Mouse (Mus musculus): ENCODE results near the gene B4galt2. TPM values are rescaled to one million over a fixed set of nuclear protein-coding genes. Genes with fewer than 3 reads are reported as not detected.

Gene B4galt2
- total RNA-seq, 2 experiments from 2014 or later: 136 to 144 TPM

DNA sequence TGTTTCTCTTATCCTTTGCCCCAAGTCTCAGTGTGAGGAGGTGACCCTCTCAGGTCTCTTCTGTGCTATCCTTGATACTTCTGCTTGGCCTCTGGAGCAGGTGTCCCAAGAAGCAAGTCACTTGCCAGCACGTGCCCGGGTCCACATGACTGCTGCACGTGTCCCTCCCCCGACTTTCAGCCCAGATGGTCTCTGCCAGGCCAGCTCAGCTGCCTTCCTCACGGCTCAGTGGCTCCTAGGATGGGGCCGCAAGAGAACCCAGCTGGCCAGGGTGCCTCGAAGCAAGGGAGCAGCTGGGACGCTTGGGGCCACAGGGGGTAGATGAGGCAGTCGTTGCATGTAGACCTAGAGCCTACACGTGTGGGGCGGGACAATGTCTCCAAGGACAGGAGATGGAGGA lies 38.0 kb downstream of the B4galt2 start:
- intact Hi-C loops (cut with DNase I): no loop called here
- no peak for DNase-seq (ENCODE audit: low spot score in 2 of 2)

DNA sequence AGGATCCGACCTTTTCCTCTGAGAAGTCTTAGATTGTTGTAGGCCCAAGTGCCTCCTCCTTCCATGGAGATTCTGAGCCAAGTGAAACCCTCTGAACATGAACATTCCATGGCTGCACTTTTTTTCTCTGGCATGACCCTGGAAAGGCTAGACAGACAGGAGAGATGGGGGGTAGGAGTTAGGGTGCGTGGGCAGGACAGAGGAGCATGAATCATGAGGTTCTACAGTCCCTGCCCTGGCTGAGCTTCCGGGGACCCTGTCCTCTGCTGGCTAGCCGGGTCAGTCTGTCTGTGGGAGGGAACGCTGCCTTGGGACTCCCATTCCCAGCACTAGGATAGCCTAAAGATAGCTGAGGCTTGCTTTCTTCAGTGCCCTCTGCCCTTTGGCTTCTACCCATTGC lies 38.8 kb downstream of the B4galt2 start:
- DNase-seq (ENCODE audit: low spot score in 2 of 2): no peak
- intact Hi-C loops (cut with DNase I): no loop called here

DNA sequence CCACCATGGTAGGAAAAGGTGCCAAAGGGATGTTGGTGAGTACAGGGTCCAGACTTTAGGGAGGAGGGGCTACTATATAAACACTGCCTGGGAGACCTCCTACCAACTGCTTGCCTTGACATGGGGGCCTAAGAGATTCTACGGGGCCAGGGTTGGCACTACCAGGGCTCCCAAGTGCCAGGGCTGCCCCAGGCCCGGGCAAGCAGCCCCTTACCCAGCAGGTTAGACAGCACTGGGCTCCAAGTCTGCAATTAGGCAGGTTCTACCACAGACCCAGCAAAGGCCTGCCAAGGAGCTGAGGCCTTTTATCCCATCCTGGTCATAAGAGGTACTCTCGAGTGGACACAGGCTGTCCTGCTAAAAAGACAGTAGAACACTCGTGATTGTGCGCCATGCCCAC lies 40.2 kb downstream of the B4galt2 start:
- DNase-seq (ENCODE audit: low spot score in 2 of 2): no peak
- intact Hi-C loops (cut with DNase I): no loop called here

DNA sequence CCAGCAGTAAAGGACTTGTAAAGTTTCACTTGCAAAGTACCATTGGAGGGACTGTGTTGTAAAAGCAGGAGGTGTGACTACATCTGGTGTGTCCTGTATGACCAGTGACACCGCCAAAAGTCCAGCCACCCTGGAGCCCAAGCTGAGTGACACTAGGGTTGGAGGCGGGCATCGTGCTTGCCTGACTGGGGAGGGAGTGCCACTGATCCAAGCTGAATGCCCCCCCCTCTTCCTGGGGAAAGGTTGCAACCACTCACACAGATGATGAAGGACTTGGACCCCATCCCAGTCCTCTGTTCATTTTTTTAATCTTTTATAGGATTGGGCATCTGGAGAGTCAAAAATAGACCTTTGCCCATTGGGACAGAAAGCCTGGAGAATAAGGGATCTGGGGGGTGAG lies 41.7 kb downstream of the B4galt2 start:
- DNase-seq (ENCODE audit: low spot score in 2 of 2): no peak
- intact Hi-C loops (cut with DNase I): no loop called here

DNA sequence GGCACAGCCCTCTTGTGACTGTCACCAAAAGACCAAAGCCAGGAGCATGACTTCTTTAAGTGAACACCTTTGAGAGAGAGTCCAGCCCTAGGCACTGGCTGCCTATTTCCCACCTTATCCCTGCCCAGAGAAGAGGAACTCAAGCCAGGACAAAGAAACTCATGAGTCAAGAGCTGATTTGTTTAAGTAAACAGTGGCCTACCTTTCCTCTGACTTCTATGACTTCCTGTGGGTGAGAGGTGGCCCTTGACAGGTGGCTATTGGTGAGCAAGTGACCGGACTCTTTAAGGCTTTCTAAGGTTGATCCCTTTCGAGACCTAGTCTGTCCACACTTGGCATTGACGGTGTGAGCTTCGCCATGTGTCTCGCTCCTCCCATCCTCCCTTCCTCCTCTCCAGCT lies 42.5 kb downstream of the B4galt2 start:
- no peak for DNase-seq (ENCODE audit: low spot score in 2 of 2)
- intact Hi-C loops (cut with DNase I): no loop called here

DNA sequence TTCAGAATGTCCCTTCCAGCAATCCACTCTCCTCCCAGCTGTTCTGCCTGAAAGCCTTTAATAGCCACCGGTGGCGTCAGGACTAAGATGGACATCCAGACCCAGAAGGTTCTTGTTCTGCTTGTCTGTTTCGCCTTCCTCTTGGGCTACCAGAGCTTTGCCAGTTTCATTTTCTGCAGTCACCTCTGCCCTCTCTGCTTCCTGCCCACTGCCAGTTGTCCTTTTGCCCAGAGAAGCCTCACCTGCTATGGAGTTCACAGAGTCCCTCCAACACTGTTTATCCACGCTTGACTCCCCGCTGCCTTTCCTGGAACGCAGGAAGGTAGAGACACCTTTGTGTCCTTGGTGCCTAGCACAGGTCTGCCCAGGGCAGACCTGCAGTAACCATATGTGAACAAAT lies 43.9 kb downstream of the B4galt2 start:
- intact Hi-C loops (cut with DNase I): loop anchor here (10.0 kb wide), 1 partner anchor 245 kb away; no protein-coding TSS in a partner anchor
- DNase-seq (ENCODE audit: low spot score in 2 of 2): no peak

DNA sequence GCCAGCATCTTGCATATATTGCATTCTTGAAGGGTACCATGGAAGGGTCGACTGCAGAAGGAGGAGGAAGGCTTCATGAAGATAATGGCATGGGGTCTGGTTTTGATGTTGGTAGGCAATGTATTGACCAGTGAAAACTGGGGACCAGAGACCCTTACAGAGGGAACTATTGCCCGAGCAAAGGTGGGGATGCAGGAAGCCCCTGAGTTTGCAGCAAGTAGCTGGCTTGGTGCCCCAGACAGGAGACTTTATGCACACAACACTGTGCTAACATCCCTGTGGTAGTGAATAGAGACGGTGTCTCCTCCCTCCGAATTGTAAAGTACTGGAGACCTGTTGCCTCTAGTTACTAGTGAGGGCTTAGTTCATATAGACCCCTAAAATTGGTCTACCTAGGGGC lies 46.0 kb downstream of the B4galt2 start:
- DNase-seq (ENCODE audit: low spot score in 2 of 2): no peak
- intact Hi-C loops (cut with DNase I): loop anchor here (2.0 to 10.0 kb wide), 2 partner anchors 22 to 248 kb away; no protein-coding TSS in a partner anchor

DNA sequence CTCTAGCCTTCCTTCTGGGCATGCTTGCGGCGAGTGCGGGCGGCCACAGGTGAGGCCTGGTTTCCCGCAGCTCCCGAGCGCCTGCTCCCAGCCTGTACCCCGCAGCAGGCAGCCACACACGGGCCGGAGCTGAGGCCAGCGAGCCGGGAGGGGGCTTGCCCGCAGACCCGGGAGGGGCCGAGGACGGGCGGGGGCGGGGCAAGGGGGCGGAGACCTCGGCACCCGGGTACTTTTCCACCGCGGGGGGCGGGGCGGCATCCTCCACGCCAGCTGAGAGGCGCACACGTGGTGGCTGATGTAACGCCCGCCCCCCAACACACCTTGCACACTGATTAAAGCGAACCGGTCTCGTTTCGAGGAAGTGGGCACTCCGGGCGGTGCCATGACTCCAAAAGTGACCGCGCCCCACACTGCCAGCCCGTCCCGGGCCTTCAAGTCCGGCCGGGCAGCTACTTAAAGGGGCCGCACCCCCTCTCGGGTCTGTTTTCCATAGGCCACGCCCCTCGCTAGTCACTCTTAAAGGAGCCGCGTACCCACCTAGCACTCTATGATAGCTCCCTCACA lies 47.0 kb downstream of the B4galt2 start:
- DNase-seq (ENCODE audit: low spot score in 2 of 2): peak; percentile 85 to 87
- intact Hi-C loops (cut with DNase I): loop anchor here (2.0 to 10.0 kb wide), 2 partner anchors 23 to 249 kb away; no protein-coding TSS in a partner anchor

DNA sequence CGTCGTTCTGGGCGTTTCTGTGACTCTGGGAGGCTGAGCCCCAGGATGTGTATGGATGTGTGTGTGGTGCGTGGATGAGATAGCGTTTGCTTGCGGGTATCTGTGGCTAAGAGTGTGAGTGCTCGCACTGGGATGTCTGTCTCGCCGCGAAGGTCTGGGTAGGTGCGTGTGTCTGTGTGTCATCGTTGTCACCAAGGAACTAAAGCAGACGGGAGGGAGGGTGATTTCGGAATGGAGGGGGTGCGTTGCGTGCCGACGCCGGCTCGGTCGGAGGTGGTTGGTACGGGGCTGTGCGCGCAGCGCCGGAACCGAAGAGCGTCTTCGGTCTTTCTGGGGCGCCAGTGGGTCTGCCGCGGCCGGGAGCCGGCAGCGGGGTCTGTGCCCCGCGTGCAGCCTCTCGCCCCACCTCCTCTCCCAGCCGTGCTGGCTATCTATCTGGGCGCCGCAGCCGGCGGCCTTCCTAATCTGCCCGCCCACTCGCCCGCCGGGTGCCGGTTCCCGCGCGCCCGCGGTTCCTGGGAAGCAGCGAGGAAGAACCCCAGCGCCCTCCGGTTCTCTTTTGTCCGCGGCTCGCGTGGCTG lies 47.7 kb downstream of the B4galt2 start:
- intact Hi-C loops (cut with DNase I): loop anchor here (2.0 to 10.0 kb wide), 2 partner anchors 23 to 249 kb away; no protein-coding TSS in a partner anchor

DNA sequence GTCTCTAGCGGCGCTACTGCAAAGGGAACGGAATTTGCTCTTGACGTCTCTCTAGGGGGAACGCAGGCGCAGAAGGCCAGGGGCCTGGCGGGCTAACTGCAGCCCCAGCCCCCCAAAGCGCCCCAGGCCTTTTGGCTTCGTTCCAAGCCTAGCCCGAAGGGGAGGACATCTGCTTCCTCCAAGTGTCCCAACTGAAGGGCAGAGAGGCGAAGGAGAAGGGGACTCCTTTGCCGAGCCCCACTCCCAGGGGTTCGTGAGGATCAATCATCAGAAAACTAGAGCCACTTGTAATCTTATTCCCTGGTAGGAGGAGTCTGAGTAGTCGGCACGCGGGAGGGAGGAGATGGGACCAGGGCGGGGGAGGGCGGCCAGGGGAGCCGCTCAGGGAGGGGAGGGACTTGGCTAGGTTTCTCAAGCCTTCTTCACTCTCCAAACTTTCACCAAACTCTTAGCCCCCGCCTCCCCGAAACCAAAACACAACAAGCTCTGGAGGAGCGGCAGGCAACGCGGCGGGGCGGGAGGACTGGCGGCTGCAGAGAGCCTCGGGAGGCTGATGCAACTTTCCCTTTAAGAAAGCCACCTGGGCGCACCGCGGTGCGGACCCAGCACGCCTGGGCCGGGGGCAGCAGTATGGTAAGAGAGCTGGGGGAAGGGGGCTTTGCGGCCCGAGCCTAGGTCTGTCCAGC lies 48.3 kb downstream of the B4galt2 start:
- intact Hi-C loops (cut with DNase I): loop anchor here (10.0 kb wide), 1 partner anchor 250 kb away; no protein-coding TSS in a partner anchor
- peak; percentile 50 to 52 for DNase-seq (ENCODE audit: low spot score in 2 of 2)

More for the DNA sequence above, 47.7 kb downstream of the B4galt2 start:
- DNase-seq (ENCODE audit: low spot score in 2 of 2): peak; percentile 66 to 75

DNA sequence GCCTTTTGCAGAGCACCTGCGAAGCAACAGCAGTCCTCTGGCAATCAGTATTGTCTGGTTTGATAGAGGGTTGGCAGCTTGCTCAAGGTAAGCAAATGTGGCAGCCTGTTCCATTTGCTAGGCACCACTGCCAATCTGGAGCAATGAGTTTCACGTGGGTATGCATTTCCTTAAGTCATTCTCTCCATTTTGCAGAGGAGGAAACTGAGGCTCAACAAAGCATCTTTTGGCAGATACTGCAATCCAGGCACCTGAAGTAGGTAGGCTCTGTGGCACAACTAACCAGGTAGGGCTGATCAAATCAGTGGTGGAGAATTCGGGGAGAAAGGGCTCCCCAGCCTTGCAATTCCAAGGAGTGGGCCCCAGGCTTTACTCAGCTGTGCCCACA lies 48.8 kb downstream of the B4galt2 start, which contains the start of gene Slc6a9:
Gene Slc6a9 (plus strand): TSS at position 50 of the 388 bp plus-strand sequence.
- no peak for DNase-seq (ENCODE audit: low spot score in 2 of 2)
- intact Hi-C loops (cut with DNase I): loop anchor here (10.0 kb wide), 1 partner anchor 250 kb away; no protein-coding TSS in a partner anchor

DNA sequence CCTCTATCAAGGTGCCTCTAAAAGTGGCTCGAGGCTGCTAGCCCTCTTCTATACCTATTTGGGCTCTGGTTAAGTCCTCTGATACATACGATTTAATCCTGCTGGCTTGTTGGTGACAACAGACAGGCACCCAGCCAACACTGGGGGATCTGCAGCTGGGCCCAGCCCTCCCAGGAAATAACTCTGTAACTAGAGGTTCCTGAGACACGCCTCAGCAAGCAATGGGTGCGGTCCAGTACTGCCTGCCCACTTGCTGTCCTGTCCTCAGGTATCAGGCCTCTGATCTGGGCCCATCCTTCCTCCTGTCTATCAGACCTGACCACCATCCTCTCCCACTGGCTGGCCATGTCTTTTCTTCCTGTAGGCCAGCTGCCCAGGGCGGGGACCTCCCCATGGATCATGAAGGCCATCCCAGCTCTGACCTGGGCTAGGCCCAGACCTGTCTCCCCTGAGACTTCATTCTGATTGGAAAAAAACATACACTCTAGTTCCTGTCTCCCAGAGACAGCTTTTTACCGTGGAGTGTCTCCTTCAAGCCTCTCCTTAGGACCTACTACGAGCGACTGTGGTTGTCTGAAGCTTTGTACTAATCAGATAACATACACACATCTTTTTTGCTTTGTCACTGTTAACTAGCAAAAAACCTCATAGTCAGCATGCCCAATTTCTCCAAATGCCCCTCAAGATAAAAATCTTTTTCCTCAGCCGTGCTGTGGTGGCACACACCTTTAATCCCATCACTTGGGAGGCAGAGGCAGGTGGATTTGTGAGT lies 51.2 kb downstream of the B4galt2 start:
- intact Hi-C loops (cut with DNase I): loop anchor here (10.0 kb wide), 1 partner anchor 253 kb away; no protein-coding TSS in a partner anchor

DNA sequence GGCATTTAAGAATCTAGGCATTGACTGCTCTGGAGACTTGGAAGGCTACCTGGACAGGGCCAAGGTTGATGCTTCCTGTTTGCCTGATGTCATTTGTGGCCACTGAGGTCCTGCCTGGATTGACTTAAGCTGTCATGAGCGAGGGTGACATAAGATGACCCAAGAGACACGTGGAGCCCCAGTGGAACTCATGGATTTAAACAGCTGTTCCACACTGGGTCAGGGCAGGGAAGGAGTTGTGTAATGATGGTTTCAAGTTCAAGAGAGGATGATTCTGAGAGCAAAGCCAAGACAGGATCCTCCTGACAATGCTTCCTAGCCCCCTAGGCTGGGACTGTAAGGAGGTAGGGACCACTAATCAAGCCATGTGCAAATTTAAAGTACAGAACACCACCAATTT lies 51.8 kb downstream of the B4galt2 start:
- no peak for DNase-seq (ENCODE audit: low spot score in 2 of 2)
- intact Hi-C loops (cut with DNase I): loop anchor here (10.0 kb wide), 1 partner anchor 253 kb away; no protein-coding TSS in a partner anchor

More for the DNA sequence above, 51.2 kb downstream of the B4galt2 start:
- no peak for DNase-seq (ENCODE audit: low spot score in 2 of 2)

DNA sequence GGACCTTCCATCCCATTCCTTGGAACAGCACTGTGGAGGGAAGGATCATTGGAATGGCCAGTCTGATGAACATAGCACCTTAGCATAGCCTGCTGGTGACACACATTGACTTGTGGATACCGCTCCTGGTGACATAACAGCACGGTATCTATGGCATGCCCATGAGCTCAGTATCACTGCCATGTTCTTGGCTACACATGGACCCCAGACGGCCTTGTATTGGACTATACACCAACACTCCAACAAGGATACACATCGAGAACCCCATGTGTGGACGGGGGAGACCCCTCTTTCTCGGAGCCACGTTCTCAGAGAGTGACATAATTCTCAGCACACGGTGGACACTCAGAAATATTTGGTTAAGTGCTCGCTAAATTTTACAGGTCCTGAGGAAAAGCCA lies 52.5 kb downstream of the B4galt2 start:
- DNase-seq (ENCODE audit: low spot score in 2 of 2): no peak
- intact Hi-C loops (cut with DNase I): loop anchor here (10.0 kb wide), 1 partner anchor 254 kb away; no protein-coding TSS in a partner anchor

DNA sequence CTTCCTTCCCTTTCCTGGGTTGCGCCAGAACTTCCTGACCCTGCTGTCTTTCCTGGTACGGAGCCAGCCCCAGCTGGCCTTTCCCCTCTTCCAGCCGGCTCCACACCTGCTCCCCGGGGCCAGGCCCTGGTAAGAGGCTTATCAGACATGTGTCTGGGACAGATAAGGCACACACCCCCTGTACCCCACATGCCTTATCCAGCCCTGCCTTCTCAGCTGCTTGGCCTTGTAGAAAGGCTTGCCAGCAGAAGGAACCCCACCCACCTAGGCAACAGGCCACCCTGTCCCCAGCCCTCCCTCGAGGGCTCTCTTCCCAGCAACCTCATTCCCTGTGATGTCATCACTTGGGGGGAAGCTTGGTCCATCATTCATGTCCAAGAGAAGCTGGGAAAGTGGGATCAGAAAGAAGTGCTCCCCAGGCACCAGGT lies 53.1 kb downstream of the B4galt2 start:
- no peak for DNase-seq (ENCODE audit: low spot score in 2 of 2)
- intact Hi-C loops (cut with DNase I): loop anchor here (10.0 kb wide), 1 partner anchor 255 kb away; no protein-coding TSS in a partner anchor

DNA sequence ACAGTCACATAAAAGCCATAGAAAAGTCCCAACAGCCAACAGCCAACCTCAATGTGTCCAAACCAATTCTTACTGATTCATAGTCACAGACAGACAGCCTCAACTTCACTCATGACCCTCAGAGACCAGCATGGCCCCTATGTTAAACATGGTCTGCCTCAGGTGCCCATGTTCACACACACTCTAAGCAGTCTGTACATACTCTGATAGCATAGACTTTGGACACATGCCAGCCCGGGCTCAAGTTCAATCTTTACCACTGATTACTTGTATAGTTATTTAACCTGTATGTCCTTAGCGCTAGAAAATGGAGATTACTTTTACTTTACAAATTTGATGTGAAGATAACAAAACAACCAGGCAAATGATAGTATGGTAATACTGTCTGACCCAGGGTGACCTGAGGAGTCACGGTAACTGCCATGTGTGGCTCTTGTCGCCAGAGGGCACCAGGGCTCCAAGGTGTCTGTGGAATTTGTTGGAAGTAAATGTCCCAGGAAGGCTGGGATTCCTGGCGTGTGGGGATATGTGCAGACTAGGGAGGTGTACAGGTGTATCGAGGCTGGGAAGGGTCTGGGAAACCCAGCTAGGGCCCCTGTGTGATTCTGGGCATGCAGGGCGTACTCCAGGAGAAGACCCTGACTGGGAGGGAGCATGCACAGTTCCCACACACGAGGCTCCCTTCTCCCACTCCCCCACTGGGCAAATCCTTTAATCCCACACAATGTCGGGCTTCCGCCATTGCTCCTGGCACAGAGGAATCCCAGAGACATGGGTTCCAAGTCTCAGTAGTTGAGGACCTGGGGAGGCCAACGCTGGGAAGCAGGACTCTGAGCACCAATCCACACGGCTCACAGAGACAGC lies 53.8 kb downstream of the B4galt2 start:
- intact Hi-C loops (cut with DNase I): loop anchor here (5.0 to 10.0 kb wide), 3 partner anchors 38 to 255 kb away; partner anchors contain the start of gene Artn
- DNase-seq (ENCODE audit: low spot score in 2 of 2): peak; percentile 61 to 64

DNA sequence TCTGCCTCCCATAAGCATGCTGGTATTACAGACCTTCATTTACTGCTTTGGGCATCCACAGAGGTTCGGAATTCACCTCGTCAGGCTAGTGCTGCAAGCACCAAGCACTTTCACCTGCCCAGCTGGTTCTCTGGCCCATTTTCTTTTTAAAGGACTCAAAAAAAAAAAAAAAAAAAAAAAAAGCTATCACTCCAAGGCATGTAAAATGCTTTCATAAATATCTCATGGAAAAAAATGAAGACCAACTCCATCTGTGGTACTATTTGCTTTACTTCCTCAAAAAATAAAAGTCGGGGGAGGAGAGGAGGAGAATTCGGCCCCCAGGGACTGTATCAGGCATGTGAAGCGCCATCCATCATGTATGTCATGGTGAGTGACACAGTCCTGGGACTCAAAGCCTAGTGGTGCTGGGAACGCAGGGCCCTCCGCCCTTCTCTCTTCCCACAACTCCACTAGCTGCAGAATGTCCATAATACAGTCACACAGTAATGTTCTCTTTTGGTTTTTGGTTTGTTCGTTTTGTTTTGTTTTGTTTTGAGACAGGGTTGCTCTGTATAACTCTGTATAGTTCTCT lies 54.6 kb downstream of the B4galt2 start:
- intact Hi-C loops (cut with DNase I): loop anchor here (5.0 to 10.0 kb wide), 2 partner anchors 39 to 96 kb away; partner anchors contain the start of gene Artn

More for the DNA sequence above, 54.6 kb downstream of the B4galt2 start:
- no peak for DNase-seq (ENCODE audit: low spot score in 2 of 2)
